Mouse (Mus musculus) CD4-positive naive resting alpha-beta T cell, adult 57 days (primary cell): ENCODE data around the gene Cbl. TPM values are rescaled to one million over a fixed set of nuclear protein-coding genes. Genes with fewer than 3 reads are reported as not detected.

Experiments used
- total RNA-seq: library from RNA; stranded (reverse); gene quantifications from one replicate; pipeline ENCODE4 v1.2.4, GENCODE M21; 2023

Cbl gene
- 176 TPM for total RNA-seq

DNA sequence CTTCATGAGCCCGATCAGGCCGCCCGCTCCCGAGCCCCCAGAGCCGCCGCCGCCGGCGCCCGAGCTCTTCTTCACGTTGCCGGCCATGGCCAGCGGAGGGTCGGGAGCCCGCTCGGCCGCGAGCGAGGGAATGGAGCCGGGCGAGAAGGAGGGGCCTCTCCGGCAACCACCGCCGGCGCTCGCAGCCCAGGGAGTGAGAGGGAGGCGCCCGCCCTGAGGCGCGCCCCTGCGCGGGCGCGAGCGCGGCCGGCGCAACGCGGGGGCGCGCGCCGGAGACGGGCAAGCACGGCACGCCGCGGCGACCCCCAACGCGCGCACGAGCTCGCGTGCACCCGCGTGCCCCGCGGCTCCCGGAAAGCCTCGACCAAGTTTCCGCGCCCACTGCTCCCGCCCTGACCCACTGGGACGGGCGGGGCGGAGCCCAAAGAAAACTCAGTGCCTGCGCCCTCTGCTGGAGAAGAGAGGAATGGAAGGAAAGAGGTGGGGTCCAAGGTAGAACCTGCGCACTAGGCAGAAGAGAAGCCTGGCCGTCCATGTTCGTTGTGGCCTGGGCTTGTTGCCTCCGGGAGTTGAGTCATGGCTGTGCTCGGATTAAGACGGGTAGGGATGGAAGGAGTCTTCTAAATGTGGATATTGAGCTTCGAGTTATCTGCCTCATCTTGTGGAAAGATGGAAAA, at the start of gene Cbl:
Gene Cbl (minus strand): TSS at position 248 of the 677 bp plus-strand sequence.

GRCm38 (mm10) chr9:44268432-44268831, 34.6 kb upstream of the Cbl start, which contains the start of gene Nlrx1:
TSS of gene Nlrx1 (minus strand) at chr9:44268599.

GRCm38 (mm10) chr9:44251314-44251713, 17.5 kb upstream of the Cbl start, which contains the start of gene Pdzd3:
TSS of gene Pdzd3 (minus strand) at chr9:44251471.

DNA sequence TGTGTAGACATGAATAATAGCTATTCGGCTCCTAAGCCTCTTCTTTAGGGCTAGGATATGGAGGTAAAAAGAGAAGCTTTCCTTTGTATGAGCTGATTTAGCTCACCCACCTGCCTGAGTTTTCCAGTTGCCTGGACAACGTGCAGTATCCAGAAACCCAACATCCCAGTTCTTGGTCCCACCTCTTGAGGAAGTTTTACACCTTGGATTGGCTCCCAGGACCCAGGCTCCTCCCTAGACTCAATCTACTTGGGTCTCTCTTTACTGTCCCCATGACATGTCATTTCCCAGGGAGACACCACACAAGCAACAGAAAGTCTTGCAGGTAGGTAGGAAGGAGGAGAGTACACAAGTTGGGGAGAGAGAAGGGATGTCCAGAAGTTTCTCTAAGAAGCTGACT, 6.5 kb upstream of the Cbl start, which contains the start of gene Ccdc153:
Gene Ccdc153 (plus strand): TSS at position 278 of the 400 bp plus-strand sequence.

DNA sequence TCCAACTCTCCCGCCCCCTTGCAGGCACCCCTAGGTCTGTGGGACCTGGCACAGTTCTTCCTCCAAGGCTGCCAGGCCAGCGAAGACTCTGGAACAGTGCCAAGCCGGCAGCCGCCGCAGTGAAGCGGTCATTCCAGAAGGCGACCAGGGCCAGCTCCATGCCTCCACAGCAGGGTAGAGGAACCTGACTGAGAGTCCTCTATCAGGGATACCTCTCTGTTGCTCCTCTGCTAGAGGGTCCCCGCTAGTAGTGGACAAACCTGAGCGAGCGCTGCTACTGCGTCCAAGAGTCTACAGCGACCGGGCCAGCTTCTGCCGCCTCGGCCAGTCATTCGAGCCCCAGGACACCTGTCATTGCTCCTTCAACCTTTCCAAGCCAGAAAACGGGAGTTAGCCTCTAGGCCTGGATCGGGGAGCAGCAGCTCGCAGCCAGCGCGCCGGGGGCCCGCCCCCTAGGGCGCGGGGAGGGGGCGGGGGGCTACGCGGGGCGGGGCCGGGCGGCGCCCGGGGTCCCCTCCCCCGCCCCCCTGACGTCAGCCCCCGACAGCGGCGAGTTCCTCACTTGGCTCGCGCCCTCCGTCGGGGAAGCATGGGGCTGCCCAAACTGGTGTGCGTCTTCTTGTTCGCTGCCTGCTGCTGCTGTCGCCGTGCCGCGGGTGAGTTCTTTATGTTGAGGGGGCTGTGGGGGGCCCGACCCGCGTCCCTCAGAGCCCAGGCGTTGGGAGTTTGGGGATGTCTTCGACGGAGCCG, 99.6 kb downstream of the Cbl start, which contains the start of gene Mcam:
Gene Mcam (plus strand): TSS at position 369 of the 750 bp plus-strand sequence.

GRCm38 (mm10) chr9:44113105-44113789, 120.6 kb downstream of the Cbl start, which contains the start of the genes Gm49380 and Rnf26:
TSS of gene Gm49380 (minus strand) at chr9:44113500.
TSS of gene Rnf26 (minus strand) at chr9:44113517.

GRCm38 (mm10) chr9:44107110-44107509, 126.7 kb downstream of the Cbl start, which contains the start of gene C1qtnf5:
TSS of gene C1qtnf5 (plus strand) at chr9:44107245.

GRCm38 (mm10) chr9:44101490-44101889, 132.4 kb downstream of the Cbl start, which contains the start of gene Mfrp:
TSS of gene Mfrp (plus strand) at chr9:44101729.

Other genes starting within 250 kb of the Cbl start
- gene Thy1, start 190.7 kb downstream of the Cbl start, total RNA-seq: 673 TPM
- gene Usp2, start 167.0 kb downstream of the Cbl start, total RNA-seq: 86.6 TPM
- 1.9 TPM for gene Mfrp, start 132.3 kb downstream of the Cbl start, total RNA-seq
- not detected for gene C1qtnf5, start 126.8 kb downstream of the Cbl start, total RNA-seq
- gene Gm49380, start 120.5 kb downstream of the Cbl start, total RNA-seq: 0.89 TPM
- 21.7 TPM for gene Rnf26, start 120.5 kb downstream of the Cbl start, total RNA-seq
- gene Mcam, start 99.6 kb downstream of the Cbl start, total RNA-seq: 3.5 TPM
- not detected for gene Ccdc153, start 6.6 kb upstream of the Cbl start, total RNA-seq
- not detected for gene Pdzd3, start 17.4 kb upstream of the Cbl start, total RNA-seq
- 5.8 TPM for gene Nlrx1, start 34.5 kb upstream of the Cbl start, total RNA-seq
- gene Abcg4, start 54.6 kb upstream of the Cbl start, total RNA-seq: 0.53 TPM
- 44.8 TPM for gene Hinfp, start 71.6 kb upstream of the Cbl start, total RNA-seq
- gene C2cd2l, start 86.2 kb upstream of the Cbl start, total RNA-seq: 25.9 TPM
- 7.2 TPM for gene Dpagt1, start 92.0 kb upstream of the Cbl start, total RNA-seq
- 44.3 TPM for gene H2afx, start 100.6 kb upstream of the Cbl start, total RNA-seq
- gene Hmbs, start 110.2 kb upstream of the Cbl start, total RNA-seq: 11.2 TPM
- 56.4 TPM for gene Vps11, start 127.6 kb upstream of the Cbl start, total RNA-seq
- 64.4 TPM for gene Hyou1, start 145.4 kb upstream of the Cbl start, total RNA-seq
- 16.9 TPM for gene Slc37a4, start 162.8 kb upstream of the Cbl start, total RNA-seq
- gene Rps25, start 173.1 kb upstream of the Cbl start, total RNA-seq: 2,873 TPM
- gene Trappc4, start 173.6 kb upstream of the Cbl start, total RNA-seq: 41.6 TPM
- gene Ccdc84, start 184.5 kb upstream of the Cbl start, total RNA-seq: 44.1 TPM
- not detected for gene Foxr1, start 207.1 kb upstream of the Cbl start, total RNA-seq
- gene Upk2, start 220.9 kb upstream of the Cbl start, total RNA-seq: not detected
- 176 TPM for gene Bcl9l, start 248.8 kb upstream of the Cbl start, total RNA-seq